Mouse (Mus musculus) megakaryocyte, embryonic 14.5 days (primary cell): ENCODE measurements around the gene Dnah7b.

Experiments used
- FLI1 ChIP-seq: IDR thresholded peaks from 2 replicates; pipeline ENCODE4 v1.6.1; 2012; ENCODE audit warnings: low read length, inconsistent platforms, mixed read lengths
- GATA1 ChIP-seq: IDR thresholded peaks from 3 replicates; pipeline ENCODE4 v1.6.1; 2012; ENCODE audit warnings: mixed read lengths, low read length, inconsistent platforms, borderline replicate concordance

DNA sequence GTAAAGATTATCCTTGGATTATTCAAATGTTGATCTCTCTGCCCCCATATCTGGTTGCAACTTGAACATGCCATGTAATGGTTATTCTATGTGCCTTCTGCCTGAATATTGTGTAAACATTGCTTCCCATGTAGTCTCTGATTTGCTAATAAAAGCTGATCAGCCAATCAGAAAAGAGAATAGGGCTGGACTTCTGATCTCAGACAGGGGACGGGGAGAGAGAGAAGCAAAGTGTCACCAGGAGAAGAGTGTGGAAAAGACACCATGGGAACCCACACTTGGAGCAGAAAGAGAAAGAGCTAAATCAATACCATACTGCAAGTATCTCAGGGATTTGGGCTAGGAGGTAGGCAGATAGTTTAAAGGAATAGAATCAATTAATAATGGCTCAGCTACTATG, at the start of gene Dnah7b:
- TF ChIP-seq GATA1 = no peak
- no peak for TF ChIP-seq FLI1
